Mouse (Mus musculus) gastrocnemius, postnatal 4 days (tissue): Measurements from ENCODE around the gene Gm3194. TPM values are rescaled to one million over a fixed set of nuclear protein-coding genes. Genes with fewer than 3 reads are reported as not detected.
"Not testable (repeated sequence)": the region's sequence is repeated elsewhere in the genome, so short reads cannot be mapped to it uniquely, and the experiment has no call there.

Experiments used
- DNase-seq, 2 experiments: peaks; one replicate each; pipeline ENCODE4 v3.0.0; 2021 to 2022; ENCODE audit warnings: low spot score in 2 of 2, mixed read lengths in 2 of 2
- long read RNA-seq, 2 experiments: library from polyadenylated mRNA; stranded (forward); transcript quantifications; one replicate each; pipeline ENCODE4 v2.0.0; 2021
- total RNA-seq, 2 experiments: library from RNA; stranded (reverse); gene quantifications; 2 replicates each; pipeline ENCODE4 v1.2.3; 2021

The Gm3194 gene
- total RNA-seq = 1 to 10 TPM; 1.6 to 2.3 TPM
- long read RNA-seq, experiment 1 = 0 reads
- long read RNA-seq, experiment 2, partial matches to known transcripts = 0 of 1 reads
- long read RNA-seq, experiment 2, other reads (novel, unspliced or antisense) = 1 of 1 reads

- DNase-seq = not testable (repeated sequence)
Measured at GRCm38 (mm10) chr14:5455367-5455766, at the start of gene Gm3194. Gm3194 (minus strand) TSS chr14:5455467.

- not testable (repeated sequence) for DNase-seq
Measured at GRCm38 (mm10) chr14:5501374-5501773, 46.1 kb upstream of the Gm3194 start, which contains the start of gene Gm3488. Gm3488 (plus strand) TSS chr14:5501674.

GRCm38 (mm10) chr14:5483907-5484306 lies 28.6 kb upstream of the Gm3194 start, which contains the start of gene Gm3187:
Gm3187 (plus strand) TSS chr14:5484207.
- not testable (repeated sequence) for DNase-seq

- not testable (repeated sequence) for DNase-seq
Measured at GRCm38 (mm10) chr14:5477730-5478129, 22.5 kb upstream of the Gm3194 start, which contains the start of gene Gm8246. Gm8246 (minus strand) TSS chr14:5477830.

- DNase-seq = not testable (repeated sequence)
Measured at GRCm38 (mm10) chr14:5460469-5460868, 5.2 kb upstream of the Gm3194 start.

- not testable (repeated sequence) for DNase-seq
Measured at GRCm38 (mm10) chr14:5388949-5389348, 66.3 kb downstream of the Gm3194 start, which contains the start of gene Gm3500. Gm3500 (minus strand) TSS chr14:5389049.

Other genes starting within 250 kb of the Gm3194 start
- not detected for gene Gm3526, start 194.9 kb downstream of the Gm3194 start, total RNA-seq
- not detected for gene Gm3542, start 120.5 kb downstream of the Gm3194 start, total RNA-seq
- gene Gm3500, start 66.4 kb downstream of the Gm3194 start, total RNA-seq = not detected
- gene Gm8246, start 22.4 kb upstream of the Gm3194 start, total RNA-seq = not detected
- gene Gm3187, start 28.7 kb upstream of the Gm3194 start, total RNA-seq = not detected
- gene Gm3488, start 46.2 kb upstream of the Gm3194 start, total RNA-seq = 1 to 10 TPM; 1.3 to 1.7 TPM
- not detected for gene Gm3532, start 83.0 kb upstream of the Gm3194 start, total RNA-seq
- gene Gm8265, start 177.6 kb upstream of the Gm3194 start, total RNA-seq = not detected
- not detected for gene Gm9603, start 232.0 kb upstream of the Gm3194 start, total RNA-seq